Mouse (Mus musculus) heart, postnatal 0 days (tissue): ENCODE measurements at regions not wholly inside any gene's neighbourhood (a gene's known extent, or its start where the extent isn't known, plus 50 kb on each side); places are given as distances from the start of the nearest gene placed in this dataset.

Experiments used
- ATAC-seq: fragments of 200-750 bp; cut with Nextera tagmentation; 2 replicates; pipeline ENCODE4 v1.8.0; 2017; ENCODE audit warnings: low read depth, moderate number of reproducible peaks, moderate library complexity; ENCODE audit not compliant: insufficient read depth
- DNase-seq: peaks from one replicate; pipeline ENCODE4 v3.0.0-alpha.2; 2016; ENCODE audit warnings: low spot score
- H3K27ac ChIP-seq: fragments of 300-500 bp; sonication (generic); 2 replicates; pipeline ENCODE4 v1.5.1; 2014; ENCODE audit warnings: low read depth, mild to moderate bottlenecking
- H3K27me3 ChIP-seq: fragments of 300-500 bp; sonication (generic); 2 replicates; pipeline ENCODE4 v1.6.1; 2014; ENCODE audit warnings: low read length, mixed read lengths; ENCODE audit not compliant: control insufficient read depth, insufficient read depth
- H3K36me3 ChIP-seq: fragments of 300-500 bp; sonication (generic); replicated peaks from 2 replicates; pipeline ENCODE4 v1.6.1; 2014; ENCODE audit warnings: low read length, mixed read lengths; ENCODE audit not compliant: control insufficient read depth, insufficient read depth
- H3K4me1 ChIP-seq: fragments of 300-500 bp; sonication (generic); 2 replicates; pipeline ENCODE4 v1.6.1; 2014; ENCODE audit warnings: antibody characterized with exemption; ENCODE audit not compliant: control insufficient read depth, insufficient read depth
- H3K4me2 ChIP-seq: fragments of 300-500 bp; sonication (generic); 2 replicates; pipeline ENCODE4 v1.6.1; 2014; ENCODE audit warnings: low read depth, mild to moderate bottlenecking, low read length, moderate library complexity
- H3K4me3 ChIP-seq: fragments of 300-500 bp; sonication (generic); 2 replicates; pipeline ENCODE4 v1.5.1; 2014; ENCODE audit warnings: low read depth, low read length
- H3K9ac ChIP-seq: fragments of 300-500 bp; sonication (generic); replicated peaks from 2 replicates; pipeline ENCODE4 v1.6.1; 2014; ENCODE audit warnings: low read depth, low read length, mixed read lengths
- H3K9me3 ChIP-seq: fragments of 300-500 bp; sonication (generic); replicated peaks from 2 replicates; pipeline ENCODE4 v1.6.1; 2016; ENCODE audit warnings: low read length; ENCODE audit not compliant: control insufficient read depth
- CTCF ChIP-seq: IDR thresholded peaks from 2 replicates; pipeline ENCODE4 v1.5.1; 2016; ENCODE audit warnings: antibody characterized with exemption, control low read depth, low read depth
- EP300 ChIP-seq: IDR thresholded peaks from 2 replicates; pipeline ENCODE4 v1.6.1; 2016; ENCODE audit warnings: antibody characterized with exemption, low read depth
- WGBS: fragments of 180-500 bp; shearing (Covaris S2); extraction: QIAGEN DNeasy Blood & Tissue Kit; methylation state at CpG from one replicate; pipeline ENCODE4 v1.1.7; 2014; 5-methylcytosine and 5-hydroxymethylcytosine counted together

- no peak for TF ChIP-seq CTCF
- TF ChIP-seq EP300: no peak
- H3K4me3 ChIP-seq: no peak overlapping the region
- ATAC-seq: no peak
- H3K9ac ChIP-seq: no peak overlapping the region
- 76% methylated on average over 1 of the region's 1 CpGs for WGBS
- H3K27me3 ChIP-seq: no peaks in the 10 kb centered on the region
- H3K4me2 ChIP-seq: no peak overlapping the region
- H3K36me3 ChIP-seq: no peaks in the 10 kb centered on the region
- DNase-seq: no peak
- no peak overlapping the region for H3K27ac ChIP-seq
- H3K4me1 ChIP-seq: no peaks in the 10 kb centered on the region
- H3K9me3 ChIP-seq: no peaks in the 10 kb centered on the region
Observed at GRCm38 (mm10) chr3:18733540-18733939, 785.3 kb downstream of the Cypt12 start.

- no peak overlapping the region for H3K27ac ChIP-seq
- H3K9me3 ChIP-seq: no peaks in the 10 kb centered on the region
- H3K4me3 ChIP-seq: no peak overlapping the region
- H3K4me1 ChIP-seq: no peaks in the 10 kb centered on the region
- no peak overlapping the region for H3K9ac ChIP-seq
- no peaks in the 10 kb centered on the region for H3K36me3 ChIP-seq
- ATAC-seq (no peak), DNase-seq (no peak)
- H3K27me3 ChIP-seq: no peaks in the 10 kb centered on the region
- TF ChIP-seq CTCF: no peak
- no peak for TF ChIP-seq EP300
- H3K4me2 ChIP-seq: no peak overlapping the region
Observed at GRCm38 (mm10) chr3:18738946-18739345, 790.7 kb downstream of the Cypt12 start.

GRCm38 (mm10) chr3:18740344-18740743 lies 792.1 kb downstream of the Cypt12 start:
- WGBS: 66% methylated on average over 4 of the region's 4 CpGs
- TF ChIP-seq CTCF (no peak), EP300 (no peak)

GRCm38 (mm10) chr3:18743474-18743873 lies 795.3 kb downstream of the Cypt12 start:
- WGBS: 81% methylated on average over 2 of the region's 2 CpGs
- Histone ChIP-seq H3K27me3 (no peaks in the 10 kb centered on the region), H3K4me3 (no peak overlapping the region), H3K9me3 (no peaks in the 10 kb centered on the region), H3K9ac (no peak overlapping the region), H3K4me1 (no peaks in the 10 kb centered on the region), H3K36me3 (no peaks in the 10 kb centered on the region), H3K4me2 (no peak overlapping the region), H3K27ac (no peak overlapping the region)
- ATAC-seq: no peak
- no peak for DNase-seq
- TF ChIP-seq CTCF (no peak), EP300 (no peak)

More at GRCm38 (mm10) chr3:18740344-18740743, 792.1 kb downstream of the Cypt12 start:
- Histone ChIP-seq H3K4me3 (no peak overlapping the region), H3K4me1 (no peaks in the 10 kb centered on the region), H3K4me2 (no peak overlapping the region), H3K27me3 (no peaks in the 10 kb centered on the region), H3K9ac (no peak overlapping the region), H3K36me3 (no peaks in the 10 kb centered on the region), H3K27ac (no peak overlapping the region), H3K9me3 (no peaks in the 10 kb centered on the region)
- ATAC-seq: no peak
- DNase-seq: no peak

- Histone ChIP-seq H3K36me3 (no peaks in the 10 kb centered on the region), H3K9ac (no peak overlapping the region), H3K27ac (no peak overlapping the region), H3K27me3 (no peaks in the 10 kb centered on the region), H3K4me3 (no peak overlapping the region), H3K9me3 (no peaks in the 10 kb centered on the region), H3K4me2 (no peak overlapping the region), H3K4me1 (no peaks in the 10 kb centered on the region)
- no peak for TF ChIP-seq CTCF
- TF ChIP-seq EP300: no peak
- DNase-seq: no peak
- WGBS: 74% methylated on average over 3 of the region's 3 CpGs
- no peak for ATAC-seq
Observed at GRCm38 (mm10) chr3:18744216-18744615, 796.0 kb downstream of the Cypt12 start.

GRCm38 (mm10) chr3:18746206-18746605 lies 798.0 kb downstream of the Cypt12 start:
- Histone ChIP-seq H3K4me1 (no peaks in the 10 kb centered on the region), H3K4me2 (no peak overlapping the region), H3K27ac (no peak overlapping the region), H3K4me3 (no peak overlapping the region), H3K9ac (no peak overlapping the region), H3K36me3 (no peaks in the 10 kb centered on the region), H3K27me3 (no peaks in the 10 kb centered on the region), H3K9me3 (no peaks in the 10 kb centered on the region)
- ATAC-seq (no peak), DNase-seq (no peak)
- TF ChIP-seq EP300: no peak
- no peak for TF ChIP-seq CTCF
